In genomic region chr19:57686596-57686995, GRCm38 (mm10) we compare ENCODE assay signal across 10 mouse cellular contexts.
DNase-seq lines count a peak whose midpoint lies in the region; ATAC-seq and TF ChIP-seq lines count a peak whose summit lies in the region.
"Had no signal": no experiment of that assay in that cellular context is flagged by ENCODE, and none has a peak within 500 bp of the region (broad histone marks: within the 10 kb centered on the region; RNA-seq: fewer than 3 reads in every experiment).

No protein-coding gene starts in this region.

- H3K9ac ChIP-seq in forebrain, embryonic 13.5 days = no peak overlapping the region
- H3K9ac ChIP-seq in midbrain, postnatal 0 days (replicated peaks; ENCODE audit: low read length, poor library complexity, severe bottlenecking) = no peak overlapping the region
- H3K9ac ChIP-seq in midbrain, embryonic 16.5 days (ENCODE audit: low read depth, low read length) = no peak overlapping the region
- H3K9ac ChIP-seq: lung, embryonic 15.5 days had no signal

- peak; percentile 21; the same call in 1 of the 2 replicates for ATAC-seq in forebrain, embryonic 13.5 days
- no peak for ATAC-seq in midbrain, postnatal 0 days (ENCODE audit: low FRiP score)
- no peak for ATAC-seq in midbrain, embryonic 16.5 days

- no peak overlapping the region for H3K4me3 ChIP-seq in forebrain, embryonic 13.5 days
- H3K4me3 ChIP-seq in forebrain, embryonic 10.5 days = no peak overlapping the region
- no peak overlapping the region for H3K4me3 ChIP-seq in midbrain, postnatal 0 days (ENCODE audit: low read depth, low read length)
- H3K4me3 ChIP-seq in midbrain, embryonic 16.5 days (ENCODE audit: low read depth, low read length) = no peak overlapping the region
- H3K4me3 ChIP-seq: heart, adult 2 months; lung, embryonic 15.5 days had no signal

- no peaks in the 10 kb centered on the region for H3K27me3 ChIP-seq in forebrain, embryonic 13.5 days
- H3K27me3 ChIP-seq in forebrain, embryonic 10.5 days (ENCODE audit: poor library complexity, severe bottlenecking) = no peaks in the 10 kb centered on the region
- H3K27me3 ChIP-seq in midbrain, postnatal 0 days (ENCODE audit: insufficient read depth, low read length) = no peaks in the 10 kb centered on the region
- H3K27me3 ChIP-seq in midbrain, embryonic 16.5 days (ENCODE audit: control insufficient read depth, insufficient read depth, low read depth, low read length) = no peaks in the 10 kb centered on the region
- H3K27me3 ChIP-seq: lung, embryonic 15.5 days had no signal

- no peak for DNase-seq in forebrain, embryonic 10.5 days (ENCODE audit: extremely low spot score, low spot score)
- peak; percentile 41 for DNase-seq in midbrain, postnatal 0 days (ENCODE audit: low spot score)
- peak; percentile 19 to 46 for DNase-seq in left cerebral cortex, postnatal 10 days (ENCODE audit: extremely low spot score in 1 of 2, low spot score in 2 of 2)
- peak; percentile 29 for DNase-seq in telencephalon, adult 2 months (ENCODE audit: low read depth, low spot score)
- no peak for DNase-seq in kidney, postnatal 25 days
- DNase-seq in Muller cell, postnatal 12 days (ENCODE audit: inconsistent ontology term) = no peak
- DNase-seq: heart, adult 2 months had no signal

- no peak overlapping the region for H3K4me2 ChIP-seq in forebrain, embryonic 13.5 days
- H3K4me2 ChIP-seq in midbrain, postnatal 0 days (ENCODE audit: low read depth, low read length, poor library complexity, severe bottlenecking) = no peak overlapping the region
- no peak overlapping the region for H3K4me2 ChIP-seq in midbrain, embryonic 16.5 days (ENCODE audit: low read length)
- H3K4me2 ChIP-seq: lung, embryonic 15.5 days had no signal

- intact Hi-C loops in left cerebral cortex, postnatal 10 days (cut with DNase I) = no loop called here

- WGBS in forebrain, embryonic 13.5 days = 78% methylated on average over 20 of the region's 20 CpGs
- WGBS in forebrain, embryonic 10.5 days = 93% methylated on average over 20 of the region's 20 CpGs
- WGBS in midbrain, postnatal 0 days = 85% methylated on average over 20 of the region's 20 CpGs
- WGBS in midbrain, embryonic 16.5 days = 84% methylated on average over 20 of the region's 20 CpGs

- TF ChIP-seq CTCF in midbrain, postnatal 0 days (IDR thresholded peaks at IDR 0.05) = no peak

- no peaks in the 10 kb centered on the region for H3K9me3 ChIP-seq in forebrain, embryonic 13.5 days (replicated peaks)
- H3K9me3 ChIP-seq in forebrain, embryonic 10.5 days = no peaks in the 10 kb centered on the region
- no peaks in the 10 kb centered on the region for H3K9me3 ChIP-seq in midbrain, postnatal 0 days (ENCODE audit: low read length)
- no peaks in the 10 kb centered on the region for H3K9me3 ChIP-seq in midbrain, embryonic 16.5 days (replicated peaks; ENCODE audit: control insufficient read depth, low read length, poor library complexity, severe bottlenecking)
- H3K9me3 ChIP-seq: lung, embryonic 15.5 days had no signal

- no peak overlapping the region for H3K27ac ChIP-seq in forebrain, embryonic 13.5 days
- no peak overlapping the region for H3K27ac ChIP-seq in forebrain, embryonic 10.5 days
- H3K27ac ChIP-seq in midbrain, postnatal 0 days (ENCODE audit: low read depth, low read length) = no peak overlapping the region
- H3K27ac ChIP-seq in midbrain, embryonic 16.5 days (ENCODE audit: low read length) = no peak overlapping the region
- H3K27ac ChIP-seq: heart, adult 2 months; lung, embryonic 15.5 days had no signal

- H3K36me3 ChIP-seq in forebrain, embryonic 13.5 days (ENCODE audit: poor library complexity, severe bottlenecking) = no peaks in the 10 kb centered on the region; the same call in 1 of the 2 replicates
- H3K36me3 ChIP-seq in forebrain, embryonic 10.5 days (replicated peaks) = peaks cover 8% of the 10 kb centered on the region
- H3K36me3 ChIP-seq in midbrain, postnatal 0 days (ENCODE audit: insufficient read depth, low read length) = 0 out of 2 replicates have a peak, but pooled peaks cover 3% of the 10 kb centered on the region
- no peaks in the 10 kb centered on the region for H3K36me3 ChIP-seq in midbrain, embryonic 16.5 days (ENCODE audit: control insufficient read depth, insufficient read depth, low read length)

- no peaks in the 10 kb centered on the region for H3K4me1 ChIP-seq in forebrain, embryonic 13.5 days
- H3K4me1 ChIP-seq in forebrain, embryonic 10.5 days = no peaks in the 10 kb centered on the region
- H3K4me1 ChIP-seq in midbrain, postnatal 0 days (ENCODE audit: insufficient read depth, low read length) = no peaks in the 10 kb centered on the region
- H3K4me1 ChIP-seq in midbrain, embryonic 16.5 days (ENCODE audit: control insufficient read depth, insufficient read depth, low read length) = no peaks in the 10 kb centered on the region
- H3K4me1 ChIP-seq: lung, embryonic 15.5 days had no signal

Comparison
In these comparisons a context has a peak if more than half of its experiments do, and no peak if none do; other contexts are left out.
1. DNase-seq: peak in midbrain, postnatal 0 days (single experiment), left cerebral cortex, postnatal 10 days (2 of 2) and telencephalon, adult 2 months (single experiment); none in forebrain, embryonic 10.5 days (single experiment), kidney, postnatal 25 days (0 of 2) and Muller cell, postnatal 12 days (single experiment).